Mouse (Mus musculus): ENCODE data around the gene C1qtnf2. TPM values are rescaled to one million over a fixed set of nuclear protein-coding genes. Genes with fewer than 3 reads are reported as not detected.

C1qtnf2 gene
- polyA plus RNA-seq (2016; fragmentation: Nextera tagmentation; extraction: Ambion mirVana), result 0.71 and 1.2 TPM in 2 replicates

- Histone ChIP-seq H3K27ac (peak within 1 kb of the TSS; percentile 53; the same call in 1 of the 2 replicates), H3K4me3 (peak within 1 kb of the TSS; percentile 51), H3K27me3 (ENCODE audit: poor library complexity, severe bottlenecking) (peaks cover 29% of the 10 kb centered on the region), H3K4me1 (peaks cover 16% of the 10 kb centered on the region), H3K9me3 (no peaks in the 10 kb centered on the region), H3K36me3 (replicated peaks) (no peaks in the 10 kb centered on the region)
- WGBS, result 2% methylated on average over 24 of the region's 24 CpGs
- DNase-seq (ENCODE audit: extremely low spot score, low spot score), result peak; percentile 57
These were observed at the start of gene C1qtnf2 for GRCm38 (mm10) chr11:43474225-43474774. TSS of gene C1qtnf2 (plus strand) at chr11:43474276.

DNA sequence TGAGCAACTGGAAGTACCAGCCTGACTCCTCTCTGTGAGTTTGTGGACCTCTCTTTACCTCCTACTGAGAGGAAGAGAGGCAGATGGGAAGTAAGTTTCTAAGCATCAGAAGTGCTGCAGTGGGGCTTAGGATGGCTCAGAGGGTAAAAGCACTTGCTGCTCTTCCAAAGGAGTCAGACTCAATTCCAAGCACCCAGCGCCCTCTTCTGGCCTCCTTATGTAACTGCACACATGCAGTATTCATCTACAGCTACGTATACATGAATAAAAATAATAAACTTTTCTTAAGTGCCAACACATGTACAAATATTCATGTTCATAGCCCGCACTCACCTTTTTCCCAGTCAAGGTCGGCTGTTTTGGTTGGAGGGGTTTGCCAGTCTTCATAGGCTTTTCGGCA is 49.7 kb upstream of the C1qtnf2 start:
- 72% methylated on average over 5 of the region's 5 CpGs for WGBS
- H3K27me3 ChIP-seq (ENCODE audit: poor library complexity, severe bottlenecking), result no peaks in the 10 kb centered on the region
- peaks cover 14% of the 10 kb centered on the region for H3K36me3 ChIP-seq (replicated peaks)
- peaks cover 11% of the 10 kb centered on the region for H3K4me1 ChIP-seq
- H3K4me3 ChIP-seq, result no peak overlapping the region
- H3K27ac ChIP-seq, result no peak overlapping the region
- no peak for DNase-seq (ENCODE audit: extremely low spot score, low spot score)
- H3K9me3 ChIP-seq, result no peaks in the 10 kb centered on the region; the same call in 1 of the 2 replicates

GRCm38 (mm10) chr11:43425166-43425709 is 48.8 kb upstream of the C1qtnf2 start:
- no peaks in the 10 kb centered on the region for H3K27me3 ChIP-seq (ENCODE audit: poor library complexity, severe bottlenecking)
- peaks cover 11% of the 10 kb centered on the region for H3K4me1 ChIP-seq
- no peak for DNase-seq (ENCODE audit: extremely low spot score, low spot score)
- H3K4me3 ChIP-seq, result peak overlapping the region; percentile 64
- no peak overlapping the region for H3K27ac ChIP-seq
- peaks cover 14% of the 10 kb centered on the region for H3K36me3 ChIP-seq (replicated peaks)
- H3K9me3 ChIP-seq, result no peaks in the 10 kb centered on the region; the same call in 1 of the 2 replicates
- 91% methylated on average over 9 of the region's 9 CpGs for WGBS

DNA sequence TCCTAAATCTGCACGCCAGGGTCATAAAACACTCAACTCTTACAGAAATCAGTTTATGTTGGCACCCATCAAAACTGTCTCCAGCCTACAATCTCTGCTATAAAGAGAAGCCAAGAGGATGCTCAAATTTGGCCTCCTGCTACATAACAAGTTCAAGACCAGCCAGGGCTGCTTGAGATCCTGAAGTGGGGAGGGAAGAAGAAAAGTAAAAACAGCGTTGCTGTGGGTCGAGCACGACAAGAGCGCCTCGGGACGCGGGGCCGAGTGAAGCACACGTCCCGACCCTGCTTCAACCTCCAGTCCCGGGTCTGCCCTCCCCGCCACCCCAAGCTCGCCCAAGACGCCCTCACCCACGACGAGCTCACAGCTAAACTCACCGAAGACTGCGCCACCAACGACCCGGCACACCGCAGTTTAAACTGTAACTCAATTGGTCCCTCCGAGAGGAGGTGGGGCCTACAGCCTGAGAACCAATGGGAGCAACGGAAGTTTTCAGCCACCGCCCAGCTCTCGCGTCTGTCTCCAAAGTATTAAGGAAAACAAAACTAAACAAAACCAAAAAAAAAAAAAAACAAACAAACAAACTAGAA is 48.2 kb upstream of the C1qtnf2 start, which contains the start of gene Pttg1:
Pttg1 (minus strand) TSS at position 428 of the 590 bp plus-strand sequence.
- Histone ChIP-seq H3K4me3 (peak within 1 kb of the TSS; percentile 64), H3K4me1 (peaks cover 11% of the 10 kb centered on the region), H3K27me3 (ENCODE audit: poor library complexity, severe bottlenecking) (no peaks in the 10 kb centered on the region), H3K27ac (peak within 1 kb of the TSS; percentile 86), H3K36me3 (replicated peaks) (peaks cover 14% of the 10 kb centered on the region), H3K9me3 (no peaks in the 10 kb centered on the region; the same call in 1 of the 2 replicates)
- peak; percentile 82 for DNase-seq (ENCODE audit: extremely low spot score, low spot score)
- WGBS, result 4% methylated on average over 27 of the region's 27 CpGs

GRCm38 (mm10) chr11:43426414-43426884 is 47.6 kb upstream of the C1qtnf2 start:
- WGBS, result 24% methylated on average over 7 of the region's 7 CpGs
- Histone ChIP-seq H3K9me3 (no peaks in the 10 kb centered on the region; the same call in 1 of the 2 replicates), H3K4me3 (peak overlapping the region; percentile 64), H3K27ac (peak overlapping the region; percentile 86), H3K27me3 (ENCODE audit: poor library complexity, severe bottlenecking) (no peaks in the 10 kb centered on the region), H3K36me3 (replicated peaks) (peaks cover 14% of the 10 kb centered on the region), H3K4me1 (peaks cover 11% of the 10 kb centered on the region)
- DNase-seq (ENCODE audit: extremely low spot score, low spot score), result no peak

GRCm38 (mm10) chr11:43433254-43434023 is 40.6 kb upstream of the C1qtnf2 start, which contains the start of gene Slu7:
TSS of gene Slu7 (plus strand) at chr11:43433744.
- peak within 1 kb of the TSS; percentile 90 for H3K4me3 ChIP-seq
- peak within 1 kb of the TSS; percentile 84 for H3K27ac ChIP-seq
- no peaks in the 10 kb centered on the region for H3K27me3 ChIP-seq (ENCODE audit: poor library complexity, severe bottlenecking)
- peaks cover 11% of the 10 kb centered on the region for H3K4me1 ChIP-seq
- peaks cover 13% of the 10 kb centered on the region for H3K36me3 ChIP-seq (replicated peaks)
- peak; percentile 81 for DNase-seq (ENCODE audit: extremely low spot score, low spot score)
- H3K9me3 ChIP-seq, result no peaks in the 10 kb centered on the region; the same call in 1 of the 2 replicates
- 9% methylated on average over 38 of the region's 38 CpGs for WGBS

DNA sequence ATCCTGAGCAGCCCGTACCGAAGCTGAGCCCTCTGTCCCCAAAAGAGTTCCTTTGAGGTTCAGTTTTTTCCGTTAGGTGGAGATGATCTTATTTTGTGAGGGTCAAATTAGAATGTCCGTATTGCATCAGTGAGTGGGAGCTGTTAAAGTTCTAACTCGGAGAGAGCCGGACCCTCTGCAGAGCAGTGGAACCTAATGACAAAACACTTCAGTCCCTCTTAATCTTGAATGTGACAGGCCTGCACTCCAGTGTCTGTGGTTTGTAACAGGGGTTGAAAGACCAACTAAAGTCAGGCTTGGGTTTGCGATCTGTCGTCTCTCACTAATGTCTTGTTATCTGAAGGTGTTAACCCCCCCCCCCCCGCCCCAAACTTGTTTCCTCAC is 40.1 kb upstream of the C1qtnf2 start:
- no peak for DNase-seq (ENCODE audit: extremely low spot score, low spot score)
- Histone ChIP-seq H3K9me3 (no peaks in the 10 kb centered on the region; the same call in 1 of the 2 replicates), H3K27me3 (ENCODE audit: poor library complexity, severe bottlenecking) (no peaks in the 10 kb centered on the region), H3K27ac (peak overlapping the region; percentile 84), H3K4me1 (peaks cover 11% of the 10 kb centered on the region), H3K36me3 (replicated peaks) (peaks cover 19% of the 10 kb centered on the region), H3K4me3 (peak overlapping the region; percentile 90)
- 7% methylated on average over 9 of the region's 9 CpGs for WGBS

DNA sequence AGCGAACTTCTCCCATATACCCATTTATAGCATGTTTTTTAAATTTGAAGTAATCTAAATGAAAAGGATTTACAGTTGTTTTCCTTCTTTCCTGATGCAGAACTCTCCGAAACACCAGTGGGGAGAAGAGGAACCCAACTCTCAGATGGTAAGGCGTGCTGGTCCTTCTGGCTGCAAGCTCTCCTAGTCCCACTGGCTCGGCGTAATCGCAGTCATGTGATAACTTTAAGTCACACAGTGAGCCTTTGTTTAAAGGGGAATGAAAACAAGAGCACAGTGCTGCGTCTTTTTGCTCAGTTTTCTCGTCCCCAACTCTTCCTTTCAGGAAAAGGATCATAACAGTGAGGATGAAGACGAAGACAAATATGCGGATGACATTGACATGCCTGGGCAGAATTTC is 33.0 kb upstream of the C1qtnf2 start:
- WGBS, result 92% methylated on average over 10 of the region's 10 CpGs
- H3K36me3 ChIP-seq (replicated peaks), result peaks cover 89% of the 10 kb centered on the region

GRCm38 (mm10) chr11:43443183-43443582 is 30.9 kb upstream of the C1qtnf2 start:
- Histone ChIP-seq H3K36me3 (replicated peaks) (peaks cover 96% of the 10 kb centered on the region), H3K27me3 (ENCODE audit: poor library complexity, severe bottlenecking) (no peaks in the 10 kb centered on the region), H3K27ac (no peak overlapping the region), H3K4me1 (no peaks in the 10 kb centered on the region), H3K4me3 (no peak overlapping the region), H3K9me3 (no peaks in the 10 kb centered on the region)
- 94% methylated on average over 13 of the region's 13 CpGs for WGBS
- no peak for DNase-seq (ENCODE audit: extremely low spot score, low spot score)

More for the DNA sequence above, 33.0 kb upstream of the C1qtnf2 start:
- Histone ChIP-seq H3K4me3 (no peak overlapping the region), H3K27ac (no peak overlapping the region), H3K4me1 (no peaks in the 10 kb centered on the region), H3K9me3 (no peaks in the 10 kb centered on the region), H3K27me3 (ENCODE audit: poor library complexity, severe bottlenecking) (no peaks in the 10 kb centered on the region)
- DNase-seq (ENCODE audit: extremely low spot score, low spot score), result no peak

GRCm38 (mm10) chr11:43449916-43450315 is 24.2 kb upstream of the C1qtnf2 start:
- H3K27me3 ChIP-seq (ENCODE audit: poor library complexity, severe bottlenecking), result no peaks in the 10 kb centered on the region
- WGBS, result 94% methylated on average over 2 of the region's 2 CpGs
- H3K9me3 ChIP-seq, result no peaks in the 10 kb centered on the region
- no peak overlapping the region for H3K4me3 ChIP-seq
- no peaks in the 10 kb centered on the region for H3K4me1 ChIP-seq
- no peak overlapping the region for H3K27ac ChIP-seq
- no peak for DNase-seq (ENCODE audit: extremely low spot score, low spot score)
- peaks cover 29% of the 10 kb centered on the region for H3K36me3 ChIP-seq (replicated peaks)

DNA sequence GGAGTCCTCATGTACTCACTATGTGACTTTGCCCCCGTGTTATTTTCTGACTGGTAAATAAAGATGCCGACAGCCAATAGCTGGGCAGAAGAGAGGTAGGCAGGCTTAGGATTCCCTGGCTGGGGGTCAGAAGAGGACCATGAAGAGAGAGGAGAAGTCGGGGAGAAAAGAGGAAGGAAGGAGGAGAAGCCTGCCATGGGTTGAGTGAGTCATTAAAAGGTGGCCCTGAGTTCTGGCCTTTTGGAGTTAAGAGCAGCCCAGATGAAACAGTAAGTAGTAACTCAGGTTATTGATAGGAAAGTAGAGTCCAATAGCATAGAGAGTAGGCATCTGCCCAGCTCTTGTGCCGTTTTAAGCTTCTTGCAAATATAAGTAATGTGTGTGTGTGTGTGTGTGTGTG is 22.8 kb upstream of the C1qtnf2 start:
- DNase-seq (ENCODE audit: extremely low spot score, low spot score), result no peak
- 75% methylated on average over 4 of the region's 4 CpGs for WGBS
- H3K27me3 ChIP-seq (ENCODE audit: poor library complexity, severe bottlenecking), result no peaks in the 10 kb centered on the region

DNA sequence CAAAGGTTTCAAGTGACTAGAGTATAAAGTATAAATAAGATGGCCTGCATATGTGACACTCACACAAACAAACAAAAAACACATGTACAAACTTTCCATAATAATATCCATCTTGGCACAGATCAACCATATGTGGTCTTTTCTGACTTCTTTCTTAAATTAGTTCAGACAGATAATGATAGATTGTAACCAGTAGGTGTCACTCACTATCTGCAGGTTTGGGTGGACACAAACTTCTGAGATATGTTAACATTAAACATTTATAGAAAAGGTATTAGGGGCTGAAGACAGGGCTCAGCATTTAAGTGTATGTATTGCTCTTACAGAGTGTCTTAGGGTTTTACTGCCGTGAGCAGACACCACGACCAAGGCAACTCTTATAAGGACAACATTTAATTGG is 21.8 kb upstream of the C1qtnf2 start:
- Histone ChIP-seq H3K4me1 (no peaks in the 10 kb centered on the region), H3K27ac (no peak overlapping the region), H3K36me3 (replicated peaks) (peaks cover 5% of the 10 kb centered on the region), H3K27me3 (ENCODE audit: poor library complexity, severe bottlenecking) (no peaks in the 10 kb centered on the region), H3K9me3 (no peaks in the 10 kb centered on the region), H3K4me3 (no peak overlapping the region)
- 84% methylated on average over 2 of the region's 2 CpGs for WGBS
- no peak for DNase-seq (ENCODE audit: extremely low spot score, low spot score)

More for the DNA sequence above, 22.8 kb upstream of the C1qtnf2 start:
- peaks cover 15% of the 10 kb centered on the region for H3K36me3 ChIP-seq (replicated peaks)
- H3K9me3 ChIP-seq, result no peaks in the 10 kb centered on the region
- H3K4me1 ChIP-seq, result no peaks in the 10 kb centered on the region
- no peak overlapping the region for H3K4me3 ChIP-seq
- H3K27ac ChIP-seq, result no peak overlapping the region
